Comparison of ENCODE assay signal across 31 mouse cellular contexts in the genomic region with DNA sequence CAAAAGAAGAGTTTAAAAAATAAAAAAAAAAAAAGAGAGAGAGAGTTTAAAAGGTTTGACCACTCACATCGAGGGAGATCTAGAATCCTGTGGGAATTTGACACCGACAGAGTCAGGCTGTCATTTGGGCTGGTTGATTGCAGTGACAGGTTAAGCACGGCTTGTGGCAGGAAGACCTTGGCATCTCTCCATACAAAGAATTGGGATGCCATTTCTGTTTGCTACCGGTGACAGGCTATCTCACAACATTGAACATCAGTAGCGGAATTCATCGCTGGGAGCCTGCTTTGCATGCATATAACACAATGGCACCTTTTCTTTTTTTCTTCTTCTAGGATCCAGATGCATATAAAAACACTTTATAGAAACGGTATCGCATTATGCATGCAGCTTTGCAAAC. TPM values are rescaled to one million over a fixed set of nuclear protein-coding genes. Genes with fewer than 3 reads are reported as not detected.
"Had no signal": no experiment of that assay in that cellular context is flagged by ENCODE, and none has a peak within 500 bp of the region (broad histone marks: within the 10 kb centered on the region; RNA-seq: fewer than 3 reads in every experiment).

No protein-coding gene starts in this region.

- H3K36me3 ChIP-seq: kidney, embryonic 15.5 days; limb, embryonic 12.5 days; limb, embryonic 15.5 days; neural tube, embryonic 13.5 days had no signal

- H3K27me3 ChIP-seq: limb, embryonic 15.5 days; neural tube, embryonic 13.5 days had no signal

- H3K4me3 ChIP-seq: kidney, embryonic 15.5 days; limb, embryonic 12.5 days; limb, embryonic 15.5 days; myocyte; neural tube, embryonic 13.5 days had no signal

- H3K9me3 ChIP-seq: kidney, embryonic 15.5 days; limb, embryonic 12.5 days; limb, embryonic 15.5 days; neural tube, embryonic 13.5 days had no signal

- H3K27ac ChIP-seq: kidney, embryonic 15.5 days; limb, embryonic 12.5 days; limb, embryonic 15.5 days; liver, embryonic 14.5 days; macrophage; neural tube, embryonic 13.5 days; stomach, postnatal 0 days had no signal

- H3K4me2 ChIP-seq: liver, embryonic 11.5 days had no signal

- H3K9ac ChIP-seq: kidney, embryonic 15.5 days; limb, embryonic 12.5 days; limb, embryonic 15.5 days; liver, embryonic 14.5 days; liver, postnatal 0 days; lung, embryonic 14.5 days had no signal

- DNase-seq: kidney, adult 11 months; kidney, adult 8-10 months; kidney, postnatal 10 days; kidney, postnatal 36 days; left cerebral cortex, postnatal 4 days; liver, postnatal 0 days; lung, embryonic 14.5 days; right cerebral cortex, adult 18-20 months; right cerebral cortex, postnatal 14 days; right cerebral cortex, postnatal 4 days; thymus, adult 2 months; thymus, postnatal 14 days; thymus, postnatal 4 days had no signal

- ATAC-seq: liver, postnatal 0 days had no signal

RNA-seq across cellular contexts. Expression of a gene that starts 53.7 kb away (rescaled TPM):
- total RNA-seq: layer of hippocampus, adult 8-10 months; layer of hippocampus, postnatal 10 days; left cerebral cortex, adult 8-10 months; left cerebral cortex, postnatal 14 days; left cerebral cortex, postnatal 4 days; megakaryocyte, adult 5-6 weeks; monocyte, adult 5-6 weeks; neutrophil, adult 5-6 weeks had no signal
- polyA plus RNA-seq: kidney, embryonic 15.5 days; limb, embryonic 12.5 days; limb, embryonic 15.5 days; liver, embryonic 11.5 days; liver, embryonic 14.5 days; liver, postnatal 0 days; lung, embryonic 14.5 days; lung, postnatal 0 days; macrophage; myocyte; neural tube, embryonic 13.5 days; stomach, embryonic 14.5 days; stomach, postnatal 0 days; thymus, adult 2 months had no signal

RNA-seq across cellular contexts. Expression of a gene that starts 55.1 kb away (rescaled TPM):
- total RNA-seq: left cerebral cortex, postnatal 4 days had no signal
- polyA plus RNA-seq: kidney, embryonic 15.5 days; limb, embryonic 15.5 days; liver, embryonic 11.5 days; liver, embryonic 14.5 days; liver, postnatal 0 days; lung, embryonic 14.5 days; macrophage; myocyte; neural tube, embryonic 13.5 days; stomach, embryonic 14.5 days; stomach, postnatal 0 days had no signal

RNA-seq across cellular contexts. Expression of a gene that starts 57.1 kb away (rescaled TPM):
- total RNA-seq: layer of hippocampus, adult 8-10 months; layer of hippocampus, postnatal 10 days; left cerebral cortex, adult 8-10 months; left cerebral cortex, postnatal 14 days; left cerebral cortex, postnatal 4 days; megakaryocyte, adult 5-6 weeks; monocyte, adult 5-6 weeks; neutrophil, adult 5-6 weeks had no signal
- polyA plus RNA-seq: kidney, embryonic 15.5 days; limb, embryonic 12.5 days; limb, embryonic 15.5 days; liver, embryonic 11.5 days; liver, embryonic 14.5 days; liver, postnatal 0 days; lung, embryonic 14.5 days; lung, postnatal 0 days; macrophage; myocyte; neural tube, embryonic 13.5 days; stomach, embryonic 14.5 days; stomach, postnatal 0 days had no signal
